Mouse (Mus musculus) bone marrow macrophage, adult 2 months (primary cell): ENCODE data around the gene Slc2a5.

Source experiments
- CTCF ChIP-seq: IDR thresholded peaks from 2 replicates; pipeline ENCODE4 v1.5.1; 2012; ENCODE audit warnings: low read depth, mild to moderate bottlenecking, low read length, moderate library complexity
- POLR2A ChIP-seq: IDR thresholded peaks from 2 replicates; pipeline ENCODE4 v1.6.1; 2012; ENCODE audit warnings: mild to moderate bottlenecking, low read depth, low read length, borderline replicate concordance

DNA sequence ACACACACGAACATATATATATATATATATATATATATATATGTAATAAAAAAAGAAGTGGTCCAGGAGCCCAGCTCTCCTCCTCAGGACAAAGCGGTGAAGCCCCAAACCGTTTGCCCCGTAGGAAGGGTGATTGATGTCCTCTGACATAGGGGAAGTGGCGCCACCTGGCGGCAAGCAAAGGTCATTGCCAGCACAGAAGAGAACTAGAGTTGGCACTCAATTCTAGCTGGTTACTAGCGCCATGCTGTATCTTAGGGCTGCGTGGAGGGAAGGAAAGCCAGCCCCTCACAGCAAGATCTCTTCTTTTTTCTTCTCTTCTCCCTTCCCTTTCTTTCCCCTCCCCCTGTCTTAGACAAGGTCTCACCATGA is 46.0 kb upstream of the Slc2a5 start:
- peak; percentile 82; the same call in 1 of the 2 replicates for TF ChIP-seq CTCF
- TF ChIP-seq POLR2A, result no peak
